Mouse (Mus musculus) T-helper 1 cell (primary cell): ENCODE results near the gene Dstn.

Experiments
- in situ Hi-C: fragments of 300-600 bp; cut with MboI, MseI; formaldehyde crosslinking; loops from one replicate; pipeline ENCODE4 v1.15.1; 2025; ENCODE audit warnings: high pct_unique_total_duplicates

Gene Dstn

DNA sequence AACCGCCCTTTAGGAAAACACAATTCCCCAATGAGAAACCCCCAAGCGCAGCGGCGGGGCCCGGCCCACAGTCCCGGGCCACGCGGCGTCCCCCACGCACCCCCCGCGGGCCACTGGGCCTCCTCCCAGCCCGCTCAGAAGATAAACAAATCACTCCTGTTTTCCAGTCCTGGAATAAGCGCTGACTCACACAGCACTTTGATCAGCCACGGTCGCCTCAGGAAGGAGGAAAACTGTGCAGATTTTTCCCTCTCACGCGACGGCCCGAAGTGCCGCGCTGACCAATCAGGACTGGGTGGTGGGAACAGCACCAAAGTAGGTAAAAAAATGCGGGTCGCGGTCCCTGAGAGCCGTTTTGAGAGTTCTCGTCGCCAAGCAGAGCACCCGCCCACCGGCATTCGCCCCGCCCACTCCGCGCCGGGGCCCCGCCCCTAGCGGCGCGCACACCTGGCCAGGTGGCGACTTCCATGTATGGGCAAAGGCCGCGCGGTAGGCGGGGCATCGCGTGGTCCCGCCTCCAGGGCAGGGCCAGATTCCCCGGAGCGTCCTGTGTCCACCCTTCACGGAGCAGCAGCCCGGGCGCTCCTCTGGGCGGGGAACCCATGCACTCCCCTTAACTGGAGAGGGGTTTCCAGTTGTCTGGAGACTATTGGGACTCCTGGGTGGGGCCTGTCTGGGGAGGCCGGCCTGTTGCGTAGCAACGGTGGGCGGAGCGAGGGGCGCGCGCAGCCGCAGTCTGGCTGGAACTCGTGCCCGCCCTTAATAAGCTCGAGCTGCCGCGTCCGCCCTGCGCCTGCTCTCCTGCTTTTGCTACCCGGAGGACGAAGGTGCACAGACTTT lies at the start of gene Dstn:
TSS of gene Dstn (plus strand) at position 561 of the 840 bp plus-strand sequence.
- in situ Hi-C loops = loop anchor here (5.0 kb wide), 2 partner anchors 78 to 102 kb away; no protein-coding TSS in a partner anchor

DNA sequence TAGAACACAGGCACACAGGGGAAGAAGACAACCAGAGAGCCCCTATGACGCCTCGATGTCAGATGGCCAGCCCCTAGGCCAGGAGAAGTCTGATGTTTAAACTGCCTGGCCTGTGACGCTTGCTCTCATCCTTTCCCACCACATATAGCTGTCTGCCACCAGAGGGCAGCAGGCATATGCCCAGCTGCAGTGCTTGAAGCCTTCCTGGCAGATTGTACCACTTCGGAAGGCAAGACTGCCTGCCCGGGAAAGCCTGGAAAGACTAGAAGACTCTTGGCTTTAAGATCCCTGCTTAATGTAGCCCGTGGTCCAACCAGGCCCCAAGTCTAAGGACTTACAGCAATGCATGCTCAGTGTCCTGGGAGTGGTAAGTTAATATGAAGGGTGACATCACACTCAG lies 47.8 kb upstream of the Dstn start:
- in situ Hi-C loops = no loop called here

- in situ Hi-C loops = no loop called here
Measured at GRCm38 (mm10) chr2:143870936-143871688, 44.0 kb upstream of the Dstn start.

- in situ Hi-C loops = no loop called here
Measured at GRCm38 (mm10) chr2:143876026-143876425, 39.1 kb upstream of the Dstn start.

DNA sequence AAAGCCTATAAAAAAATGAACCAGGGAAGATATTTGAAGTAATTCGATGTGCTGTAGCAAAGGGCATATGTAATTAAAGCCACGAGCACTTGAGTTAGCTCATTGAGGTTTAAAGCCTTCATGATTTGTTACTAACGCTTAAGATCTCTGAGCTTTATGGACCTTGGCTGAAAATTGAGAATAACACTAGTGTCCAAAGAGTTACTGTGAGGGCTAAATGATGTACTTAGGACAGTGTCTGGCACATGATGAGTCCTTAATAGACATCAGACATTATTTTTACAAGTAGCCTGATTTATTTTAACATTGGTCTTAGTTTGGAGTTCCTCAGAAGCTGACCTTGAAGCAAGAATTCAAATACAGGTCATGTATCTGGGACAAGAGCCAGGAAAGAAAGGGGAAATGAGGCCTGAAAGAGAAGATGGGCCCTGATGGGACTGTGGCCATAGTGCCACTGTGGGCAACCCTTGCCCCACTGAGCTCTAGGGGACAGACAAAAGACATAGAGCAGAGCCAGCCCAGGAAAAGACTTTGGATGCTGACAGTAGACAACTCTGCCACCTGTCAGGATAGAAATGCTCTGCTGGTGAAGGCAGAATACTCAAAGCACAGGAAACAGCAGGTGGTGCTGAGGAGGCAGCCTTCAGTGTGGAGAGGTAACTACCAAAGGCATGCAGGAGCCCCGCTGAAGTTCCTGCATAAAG lies 38.0 kb upstream of the Dstn start:
- in situ Hi-C loops = no loop called here

- in situ Hi-C loops = no loop called here
Measured at GRCm38 (mm10) chr2:143879311-143879710, 35.8 kb upstream of the Dstn start.

DNA sequence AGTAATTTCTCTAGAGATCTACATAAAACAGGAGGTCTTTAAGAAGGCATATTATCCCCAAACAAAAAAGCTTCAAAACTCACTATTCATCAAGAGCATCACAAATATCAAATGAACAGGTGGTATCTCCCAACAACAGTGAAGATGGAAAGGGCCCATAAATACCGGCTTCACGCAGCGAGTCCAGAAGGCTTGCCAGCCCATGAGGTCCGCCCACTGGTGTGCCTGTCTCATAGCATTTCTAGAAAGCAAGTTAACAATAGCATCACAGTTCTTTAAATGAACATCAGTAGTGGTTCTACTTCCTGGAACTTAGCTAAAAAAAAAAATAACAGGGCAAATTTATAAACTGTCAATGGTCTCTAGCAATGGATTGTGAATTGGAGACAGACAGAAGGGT lies 33.1 kb upstream of the Dstn start:
- in situ Hi-C loops = no loop called here

GRCm38 (mm10) chr2:143882606-143883288 lies 32.4 kb upstream of the Dstn start:
- in situ Hi-C loops = no loop called here

DNA sequence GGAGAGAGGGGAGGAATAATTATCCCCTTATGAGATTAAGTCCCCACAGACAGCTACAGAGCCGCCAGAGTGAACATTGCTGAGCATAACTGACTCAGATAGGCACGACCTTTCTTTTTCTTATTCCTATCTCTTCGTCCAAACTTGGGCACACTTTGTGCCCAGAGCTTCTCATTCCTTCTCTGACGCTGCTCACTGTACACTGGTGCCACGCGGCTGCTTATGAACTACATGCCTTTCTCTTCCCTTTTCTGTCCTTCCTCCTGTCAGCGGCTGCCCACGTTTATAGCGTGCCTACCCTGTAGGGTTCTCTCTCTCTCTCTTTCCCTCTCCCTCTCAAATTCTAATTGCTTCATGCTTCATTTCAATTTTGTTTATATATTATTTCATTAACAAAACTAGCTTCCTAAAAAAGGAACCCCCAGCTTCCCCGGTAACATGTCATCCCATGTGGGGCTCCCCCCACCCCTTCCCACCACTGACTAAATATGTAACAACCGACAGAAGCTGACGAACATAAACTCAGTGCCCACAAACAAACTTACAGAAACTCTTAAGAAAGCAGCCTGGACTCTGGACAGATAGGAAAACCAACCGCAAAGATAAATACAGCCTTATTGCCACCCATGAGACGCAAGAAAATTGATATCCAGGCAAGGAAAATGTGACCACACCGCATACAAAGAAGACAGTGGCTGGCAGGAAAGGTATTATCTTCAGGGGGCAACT lies 25.8 kb upstream of the Dstn start:
- in situ Hi-C loops = no loop called here

- in situ Hi-C loops = no loop called here
Measured at GRCm38 (mm10) chr2:143889860-143890433, 25.2 kb upstream of the Dstn start.

- in situ Hi-C loops = no loop called here
Measured at GRCm38 (mm10) chr2:143891302-143892048, 23.6 kb upstream of the Dstn start.

GRCm38 (mm10) chr2:143899470-143900220 lies 15.5 kb upstream of the Dstn start:
- in situ Hi-C loops = no loop called here

GRCm38 (mm10) chr2:143900821-143901351 lies 14.2 kb upstream of the Dstn start:
- in situ Hi-C loops = no loop called here

- in situ Hi-C loops = no loop called here
Measured at GRCm38 (mm10) chr2:143903376-143904045, 11.6 kb upstream of the Dstn start.

DNA sequence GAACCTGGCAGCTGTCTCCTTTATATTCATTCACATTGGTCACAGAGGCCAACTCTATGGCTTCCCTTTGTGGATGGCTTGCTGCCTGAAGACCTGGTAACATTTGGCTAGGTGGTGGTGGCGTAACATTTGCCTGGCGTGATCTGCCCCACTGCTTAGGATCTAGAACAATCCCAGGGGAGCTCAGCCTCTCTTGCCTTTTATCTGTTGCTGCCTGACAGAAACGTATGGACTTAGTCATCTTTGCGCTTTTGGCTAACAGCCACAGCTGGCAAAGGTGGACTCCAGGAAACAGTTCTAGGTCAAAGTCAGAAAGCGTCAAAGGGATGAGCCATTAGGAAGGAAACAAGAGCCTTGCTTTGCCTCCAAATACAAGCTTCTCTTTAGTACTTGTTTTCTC lies 10.2 kb upstream of the Dstn start:
- in situ Hi-C loops = no loop called here

DNA sequence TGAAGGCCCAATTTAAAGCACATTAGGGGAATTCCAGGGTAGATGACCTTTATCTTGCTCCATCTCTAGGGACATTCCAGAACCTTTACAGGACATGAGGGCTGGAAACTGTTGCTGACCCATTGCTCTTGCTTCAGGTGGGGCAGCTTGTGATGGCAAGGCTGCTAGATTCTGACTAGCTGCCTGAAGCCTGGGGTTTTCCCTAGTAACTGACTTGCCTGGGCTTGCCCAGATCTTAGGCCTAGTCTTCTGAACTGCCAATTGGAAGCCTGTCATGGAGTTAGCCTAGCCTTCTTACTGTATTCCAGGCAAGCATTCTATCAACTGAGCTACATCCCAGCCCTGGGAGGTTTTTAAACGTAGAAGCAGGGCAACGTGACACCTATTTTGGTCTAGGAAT lies 5.9 kb upstream of the Dstn start:
- in situ Hi-C loops = no loop called here

GRCm38 (mm10) chr2:143912199-143912598 lies 2.9 kb upstream of the Dstn start:
- in situ Hi-C loops = loop anchor here (5.0 kb wide), 1 partner anchor 105 kb away; no protein-coding TSS in a partner anchor

- in situ Hi-C loops = loop anchor here (5.0 kb wide), 1 partner anchor 103 kb away; no protein-coding TSS in a partner anchor
Measured at GRCm38 (mm10) chr2:143914221-143914620, 899 bp upstream of the Dstn start.
